Mouse (Mus musculus) layer of hippocampus, adult 18-20 months (tissue): ENCODE data around the gene Slc25a47. TPM values are rescaled to one million over a fixed set of nuclear protein-coding genes. Genes with fewer than 3 reads are reported as not detected.
"Not testable (repeated sequence)": the region's sequence is repeated elsewhere in the genome, so short reads cannot be mapped to it uniquely, and the experiment has no call there.

ENCODE experiments used
- DNase-seq, 2 experiments: peaks; one replicate each; pipeline ENCODE4 v3.0.0; 2022; ENCODE audit warnings: low spot score in 2 of 2
- total RNA-seq, 2 experiments: library from RNA; stranded (reverse); gene quantifications; 2 replicates each; pipeline ENCODE4 v1.2.3; 2021

Slc25a47 gene
- total RNA-seq, 2 experiments from 2014 or later: 10.4 to 10.5 TPM

- no peak for DNase-seq
Observed at GRCm38 (mm10) chr12:108826282-108826957, 9.4 kb upstream of the Slc25a47 start.

GRCm38 (mm10) chr12:108826958-108827535, 8.8 kb upstream of the Slc25a47 start:
- DNase-seq: no peak

GRCm38 (mm10) chr12:108827641-108828040, 8.2 kb upstream of the Slc25a47 start:
- DNase-seq: no peak

DNA sequence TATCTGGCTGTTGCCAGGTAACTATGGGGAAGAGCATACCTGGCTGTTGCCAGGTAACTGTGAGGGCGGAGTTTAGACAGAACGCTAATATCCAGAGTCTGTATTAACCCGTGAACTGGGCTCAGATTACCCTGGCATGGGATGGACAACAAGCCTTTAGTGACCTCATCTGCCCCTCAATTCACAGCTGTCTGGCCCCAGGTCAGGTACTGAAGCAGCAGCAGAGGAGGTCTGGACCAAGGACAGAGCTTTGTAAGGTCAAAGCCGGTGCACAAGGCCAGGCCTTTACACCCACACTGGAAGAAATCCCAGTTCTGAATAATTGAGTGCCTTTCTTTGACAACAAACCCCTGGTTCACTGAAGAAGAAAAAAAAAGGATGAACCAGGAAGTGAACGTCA, 6.2 kb upstream of the Slc25a47 start:
- no peak for DNase-seq

- no peak for DNase-seq
Observed at GRCm38 (mm10) chr12:108830358-108830757, 5.5 kb upstream of the Slc25a47 start.

GRCm38 (mm10) chr12:108831966-108832643, 3.7 kb upstream of the Slc25a47 start:
- DNase-seq: no peak

DNA sequence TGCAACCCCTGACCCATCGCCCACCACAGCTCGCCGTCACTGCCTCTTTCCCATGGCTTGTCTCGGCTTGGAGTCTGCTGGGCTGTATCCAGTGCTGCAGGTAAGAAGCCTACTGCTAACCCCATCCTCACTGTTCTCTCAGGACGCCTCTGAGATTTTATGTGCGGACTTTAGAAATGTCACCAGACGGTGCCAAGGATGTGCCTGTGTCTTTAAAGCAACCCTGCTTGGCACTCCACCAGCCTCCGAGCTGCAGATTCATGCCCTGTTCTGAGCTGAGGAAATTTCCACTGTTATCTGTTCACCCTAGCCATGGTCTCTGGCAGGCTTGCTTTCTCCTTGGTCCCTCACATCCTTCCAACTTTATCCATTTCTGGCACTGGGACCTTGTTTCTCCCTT, 3.0 kb upstream of the Slc25a47 start:
- peak in 1 of 2 experiments; percentile 53 for DNase-seq

- DNase-seq: no peak
Observed at GRCm38 (mm10) chr12:108833408-108833807, 2.4 kb upstream of the Slc25a47 start.

- no peak for DNase-seq
Observed at GRCm38 (mm10) chr12:108834337-108834736, 1.5 kb upstream of the Slc25a47 start.

GRCm38 (mm10) chr12:108834786-108835185, 1.1 kb upstream of the Slc25a47 start:
- no peak for DNase-seq

DNA sequence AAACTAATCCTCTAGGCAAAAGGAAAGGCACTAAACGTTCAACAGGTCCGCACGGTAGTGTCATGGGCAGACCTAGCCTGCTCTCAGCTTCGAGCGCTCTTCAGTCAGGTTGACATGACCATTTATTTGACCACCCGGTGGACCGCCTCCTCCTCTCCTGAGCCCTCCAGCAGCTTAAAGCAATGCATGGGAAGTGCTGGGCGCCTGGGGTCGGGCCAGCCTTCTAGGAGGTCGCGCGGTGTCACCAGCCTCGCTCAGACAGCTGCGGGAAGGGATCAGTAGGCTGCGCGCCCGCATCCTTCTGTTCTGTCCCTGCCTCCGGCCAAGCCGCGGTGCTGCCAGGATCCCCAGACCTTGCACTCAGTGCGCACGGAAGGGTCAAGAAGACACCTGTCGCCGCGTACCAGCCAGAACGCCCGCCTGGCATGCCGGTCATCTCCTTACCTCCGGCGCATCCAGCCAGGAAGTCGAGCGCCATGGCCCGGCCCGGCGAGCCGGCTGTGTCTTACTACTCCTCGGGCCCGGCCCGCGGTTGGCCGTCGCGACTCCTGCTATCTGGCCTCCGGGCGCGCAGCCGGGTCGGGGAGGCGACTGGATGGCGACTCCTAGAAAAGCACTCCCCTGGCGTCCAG, 522 bp upstream of the Slc25a47 start:
- no peak for DNase-seq

DNA sequence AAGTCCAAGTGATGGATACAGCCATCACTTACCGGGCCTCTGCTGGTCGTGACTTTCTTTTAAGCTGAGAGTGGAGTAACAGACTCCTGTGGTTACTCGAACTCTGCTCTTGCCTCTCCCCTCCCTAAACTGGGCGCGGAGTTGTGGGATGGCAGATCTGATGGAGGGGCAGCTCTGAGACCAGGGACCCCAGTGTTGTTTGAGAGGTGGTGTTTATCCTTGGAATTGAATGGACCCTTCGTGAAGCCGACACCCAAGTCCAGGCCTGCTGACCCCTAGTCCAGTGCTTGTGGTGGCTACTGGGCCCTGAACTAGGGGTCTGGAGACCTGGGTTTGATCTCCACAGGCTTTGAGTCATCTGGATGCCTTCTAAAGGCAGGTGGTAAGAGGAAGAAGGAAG, 876 bp downstream of the Slc25a47 start:
- DNase-seq: no peak

GRCm38 (mm10) chr12:108841181-108841580, 5.3 kb downstream of the Slc25a47 start:
- no peak for DNase-seq

DNA sequence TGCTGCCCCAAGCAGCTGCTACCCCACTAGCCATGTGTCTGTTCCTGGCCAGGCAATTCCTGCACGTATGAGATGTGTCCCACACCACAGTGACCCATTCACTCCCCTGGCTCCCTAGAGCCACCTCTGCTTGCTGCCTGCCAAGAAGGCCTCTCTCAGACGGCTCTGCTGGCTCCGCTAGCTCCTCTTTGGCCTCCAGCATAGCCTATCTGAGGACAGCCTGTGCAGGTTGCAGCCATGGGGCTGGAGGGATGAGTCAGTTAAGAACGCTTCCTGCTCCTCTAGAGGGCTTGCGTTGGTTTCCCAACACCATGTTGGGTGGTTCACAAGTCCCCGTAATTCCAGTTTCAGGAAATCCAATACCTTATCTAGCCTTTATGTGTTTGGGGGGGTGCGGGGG, 6.8 kb downstream of the Slc25a47 start:
- no peak for DNase-seq

GRCm38 (mm10) chr12:108848033-108848432, 12.2 kb downstream of the Slc25a47 start:
- not testable (repeated sequence) for DNase-seq

DNA sequence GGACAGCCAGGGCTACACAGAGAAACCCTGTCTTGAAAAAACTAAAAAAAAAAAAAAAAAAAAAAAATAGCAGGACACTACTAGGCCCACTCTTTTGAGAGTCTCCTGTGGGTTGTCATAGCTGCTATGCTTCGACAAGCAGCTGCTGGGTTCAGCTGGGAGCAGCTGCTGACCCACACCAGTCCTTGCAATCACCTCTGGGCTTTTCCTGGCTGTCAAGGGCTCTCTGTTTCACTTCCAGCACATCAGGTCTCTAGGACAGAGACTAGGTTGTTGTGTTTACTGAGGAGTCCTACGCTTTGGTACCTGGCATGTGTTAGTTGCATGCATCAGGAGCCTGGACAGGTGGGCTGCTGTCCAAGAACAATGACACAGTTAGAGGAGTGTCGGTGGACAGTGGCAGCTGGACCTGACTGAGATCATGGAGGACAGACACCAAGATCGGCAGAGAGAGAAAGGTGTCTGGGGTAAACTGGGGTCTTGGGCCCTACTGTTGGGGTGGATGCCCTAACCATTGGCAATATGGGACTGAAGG, 13.7 kb downstream of the Slc25a47 start:
- DNase-seq: no peak

GRCm38 (mm10) chr12:108850129-108850528, 14.3 kb downstream of the Slc25a47 start:
- no peak for DNase-seq

GRCm38 (mm10) chr12:108850886-108851285, 15.0 kb downstream of the Slc25a47 start:
- DNase-seq: no peak

DNA sequence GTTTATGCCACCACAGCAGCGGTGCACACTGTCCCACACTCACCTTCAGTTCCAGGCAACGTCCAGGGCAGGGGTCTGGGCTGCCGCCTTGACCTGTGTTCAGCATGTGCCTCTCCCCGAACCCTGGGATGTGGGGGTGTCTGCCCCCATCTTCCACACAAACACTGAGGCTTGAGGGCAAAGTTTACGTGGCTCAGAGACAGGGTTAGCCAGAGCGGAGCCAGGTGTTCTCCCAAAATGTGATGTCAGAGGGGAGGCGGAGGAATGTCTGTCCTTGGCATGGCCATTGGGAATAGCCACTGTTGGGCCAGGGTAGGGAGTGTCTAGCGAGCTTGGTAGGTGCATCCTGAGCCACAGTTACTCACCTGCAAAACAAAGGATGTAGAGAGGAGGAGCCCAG, 17.0 kb downstream of the Slc25a47 start:
- no peak for DNase-seq

DNA sequence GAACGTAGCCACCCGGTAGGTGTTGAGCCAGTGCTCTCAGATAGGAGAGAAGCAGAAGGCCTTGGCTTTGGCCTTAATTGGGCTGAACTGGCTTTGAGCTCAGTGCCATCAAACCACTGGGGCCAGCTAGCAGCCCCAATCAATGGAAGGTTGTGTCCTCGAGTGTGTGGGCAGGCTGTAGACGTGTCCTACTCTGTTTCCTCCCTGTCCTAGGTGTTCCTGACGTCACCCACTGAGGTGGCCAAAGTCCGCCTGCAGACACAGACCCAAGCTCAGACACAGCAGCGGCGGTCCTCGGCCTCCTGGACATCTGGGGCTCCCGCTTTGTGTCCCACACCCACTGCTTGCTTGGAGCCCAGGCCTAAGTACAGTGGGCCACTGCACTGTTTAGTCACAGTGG, 19.2 kb downstream of the Slc25a47 start:
- no peak for DNase-seq

- no peak for DNase-seq
Observed at GRCm38 (mm10) chr12:108856186-108856585, 20.3 kb downstream of the Slc25a47 start.

DNA sequence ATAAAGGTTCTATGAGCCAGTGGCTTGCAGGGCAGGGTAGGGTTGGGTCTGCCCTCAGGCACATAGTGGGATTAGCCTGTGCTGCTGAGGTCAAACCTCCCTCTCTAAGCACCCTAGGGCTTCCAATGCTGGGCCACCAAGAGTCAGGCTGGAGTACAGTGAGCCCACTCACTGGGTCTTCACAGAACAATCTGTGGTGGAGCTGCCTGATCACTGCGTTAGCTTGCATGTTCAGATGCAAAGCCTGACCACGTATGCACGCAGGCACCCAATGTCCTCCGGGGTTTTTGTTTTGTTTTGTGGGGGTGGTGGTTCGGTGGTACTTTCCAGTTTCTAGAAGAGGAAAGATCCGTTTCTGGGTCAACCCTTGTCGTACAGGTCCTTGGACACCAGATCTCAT, 21.3 kb downstream of the Slc25a47 start:
- DNase-seq: no peak
